Mouse (Mus musculus) MEL (cell line): ENCODE measurements around the gene Vdac2.

Experiments used
- CHD1 ChIP-seq: IDR thresholded peaks from 2 replicates; pipeline ENCODE4 v1.6.1; 2012; ENCODE audit warnings: low read depth, mild to moderate bottlenecking, inconsistent platforms, low read length, improper control_type of control experiment
- CHD2 ChIP-seq: IDR thresholded peaks from 2 replicates; pipeline ENCODE4 v1.6.1; 2011; ENCODE audit warnings: low read length, improper control_type of control experiment
- CTCF ChIP-seq, 3 experiments: IDR thresholded peaks in 2 of 3; conservative IDR thresholded peaks in 1 of 3; 2 replicates each; pipeline ENCODE4 v1.5.1; 2011 to 2012; ENCODE audit warnings: low read length in 3 of 3, low read depth in 2 of 3, mild to moderate bottlenecking in 2 of 3, improper control_type of control experiment in 1 of 3, inconsistent platforms in 1 of 3, mixed read lengths in 1 of 3, moderate library complexity in 1 of 3; ENCODE audit not compliant: control insufficient read depth in 1 of 3, insufficient read depth in 1 of 3, poor library complexity in 1 of 3, severe bottlenecking in 1 of 3
- EP300 ChIP-seq, 2 experiments: IDR thresholded peaks; 2 replicates each; pipeline ENCODE4 v1.6.1; 2011; ENCODE audit warnings: improper control_type of control experiment in 2 of 2, low read length in 2 of 2, low read depth in 1 of 2, mild to moderate bottlenecking in 1 of 2
- GABPA ChIP-seq: IDR thresholded peaks from 2 replicates; pipeline ENCODE4 v1.6.1; 2012; ENCODE audit warnings: low read depth, mild to moderate bottlenecking, inconsistent platforms, low read length, improper control_type of control experiment, moderate library complexity
- POLR2A ChIP-seq, 2 experiments: IDR thresholded peaks; 2 replicates each; pipeline ENCODE4 v1.6.1; 2011 to 2012; ENCODE audit warnings: low read length in 2 of 2, mild to moderate bottlenecking in 2 of 2, control low read depth in 1 of 2, improper control_type of control experiment in 1 of 2, low read depth in 1 of 2, moderate library complexity in 1 of 2; ENCODE audit not compliant: control insufficient read depth in 1 of 2, insufficient read depth in 1 of 2, poor library complexity in 1 of 2
- POLR2AphosphoS2 ChIP-seq: IDR thresholded peaks from 2 replicates; pipeline ENCODE4 v1.6.1; 2011; ENCODE audit warnings: low read length, improper control_type of control experiment
- SMC3 ChIP-seq: IDR thresholded peaks from 2 replicates; pipeline ENCODE4 v1.6.1; 2011; ENCODE audit warnings: low read depth, low read length, improper control_type of control experiment
- TAL1 ChIP-seq: IDR thresholded peaks from 2 replicates; pipeline ENCODE4 v1.6.1; 2012; ENCODE audit warnings: mild to moderate bottlenecking, inconsistent platforms, low read length, moderate library complexity, mixed read lengths
- TBP ChIP-seq: IDR thresholded peaks from 2 replicates; pipeline ENCODE4 v1.8.0; 2011; ENCODE audit warnings: low read depth, low read length, improper control_type of control experiment
- ZMIZ1 ChIP-seq: IDR thresholded peaks from 2 replicates; pipeline ENCODE4 v1.6.1; 2012; ENCODE audit warnings: low read depth, mild to moderate bottlenecking, inconsistent platforms, low read length, improper control_type of control experiment, moderate library complexity

- TF ChIP-seq CTCF (IDR thresholded peaks at IDR 0.05 in 2 of 3, conservative IDR thresholded peaks at IDR 0.05 in 1 of 3; ENCODE audit: control insufficient read depth in 1 of 3, insufficient read depth in 1 of 3, low read depth in 2 of 3, low read length in 3 of 3, poor library complexity in 1 of 3, severe bottlenecking in 1 of 3) (peak in 2 of 3 experiments; percentile 87 to 94), POLR2A (IDR thresholded peaks at IDR 0.05; ENCODE audit: control insufficient read depth in 1 of 2, insufficient read depth in 1 of 2, low read depth in 1 of 2, low read length in 2 of 2, poor library complexity in 1 of 2) (peak; percentile 46 to 77; a peak in 3 of 4 replicates), GABPA (no peak), CHD2 (no peak), POLR2AphosphoS2 (peak; percentile 52; the same call in 1 of the 2 replicates), TAL1 (no peak), TBP (peak; percentile 46; the same call in 1 of the 2 replicates), EP300 (IDR thresholded peaks at IDR 0.05; ENCODE audit: low read depth in 1 of 2, low read length in 2 of 2) (no peak), SMC3 (peak; percentile 93), ZMIZ1 (peak; percentile 73), CHD1 (no peak)
Measured at GRCm38 (mm10) chr14:21848166-21849154, 23.4 kb downstream of the Vdac2 start, which contains the start of gene Comtd1.
